Comparison of ENCODE assay signal across 29 mouse cellular contexts in genomic region chr3:69527384-69527783, GRCm38 (mm10).
DNase-seq lines count a peak whose midpoint lies in the region; ATAC-seq and TF ChIP-seq lines count a peak whose summit lies in the region.
"Had no signal": no experiment of that assay in that cellular context is flagged by ENCODE, and none has a peak within 500 bp of the region (broad histone marks: within the 10 kb centered on the region; RNA-seq: fewer than 3 reads in every experiment).

No protein-coding gene starts in this region.

- H3K27ac ChIP-seq in cerebellum, adult 2 months (ENCODE audit: insufficient read depth, low read length), result no peak overlapping the region
- H3K27ac ChIP-seq in lung, embryonic 16.5 days (ENCODE audit: low read length), result no peak overlapping the region
- H3K27ac ChIP-seq in forebrain, postnatal 0 days (ENCODE audit: low read depth, low read length), result no peak overlapping the region
- H3K27ac ChIP-seq: forebrain, embryonic 10.5 days; forebrain, embryonic 13.5 days; gastrocnemius, adult 2 months; heart, embryonic 15.5 days; hindbrain, embryonic 10.5 days; hindbrain, embryonic 13.5 days had no signal

- H3K27me3 ChIP-seq in cerebellum, adult 2 months (ENCODE audit: control insufficient read depth, insufficient read depth, low read length), result no peaks in the 10 kb centered on the region; the same call in 1 of the 2 replicates
- no peaks in the 10 kb centered on the region for H3K27me3 ChIP-seq in lung, embryonic 16.5 days (ENCODE audit: control insufficient read depth, insufficient read depth, low read depth, low read length)
- H3K27me3 ChIP-seq in forebrain, postnatal 0 days (ENCODE audit: insufficient read depth, low read length), result no peaks in the 10 kb centered on the region
- H3K27me3 ChIP-seq: CH12.LX; forebrain, embryonic 13.5 days; heart, embryonic 12.5 days; heart, embryonic 15.5 days; hindbrain, embryonic 13.5 days had no signal

- DNase-seq in cerebellum, adult 2 months, result no peak
- DNase-seq in lung, postnatal 36 days, result no peak
- DNase-seq in 416B (ENCODE audit: low read depth), result peak; percentile 54
- DNase-seq in forebrain, postnatal 0 days, result no peak
- DNase-seq: adrenal gland, adult 2 months; adrenal gland, postnatal 14 days; B cell, adult 2 months; cerebellum, adult 18-20 months; cerebellum, adult 9-11 months; cerebellum, postnatal 25 days; embryo, embryonic 11 days; gastrocnemius, adult 2 months; gastrocnemius, postnatal 14 days; heart, adult 18-20 months; heart, postnatal 10 days; heart, postnatal 36 days had no signal

- peaks cover 8% of the 10 kb centered on the region; the same call in 1 of the 2 replicates for H3K4me1 ChIP-seq in cerebellum, adult 2 months (ENCODE audit: control insufficient read depth, insufficient read depth, low read length)
- H3K4me1 ChIP-seq in lung, embryonic 16.5 days (replicated peaks; ENCODE audit: control insufficient read depth, insufficient read depth, low read length), result peaks cover 8% of the 10 kb centered on the region; the same call in 1 of the 2 replicates
- no peaks in the 10 kb centered on the region for H3K4me1 ChIP-seq in forebrain, postnatal 0 days (ENCODE audit: insufficient read depth)
- H3K4me1 ChIP-seq: hindbrain, embryonic 10.5 days had no signal

- no peak for TF ChIP-seq POLR2A in cerebellum, adult 2 months (IDR thresholded peaks at IDR 0.05; ENCODE audit: borderline replicate concordance, insufficient read depth, low read length)

- no peak overlapping the region for H3K9ac ChIP-seq in lung, embryonic 16.5 days (ENCODE audit: low read length)
- H3K9ac ChIP-seq in forebrain, postnatal 0 days, result no peak overlapping the region
- H3K9ac ChIP-seq: forebrain, embryonic 13.5 days; heart, embryonic 12.5 days; heart, embryonic 15.5 days; hindbrain, embryonic 13.5 days had no signal

- WGBS in cerebellum, adult 2 months, result 91% methylated on average over 1 of the region's 1 CpGs
- WGBS in lung, embryonic 16.5 days, result 67% methylated on average over 1 of the region's 1 CpGs
- 91% methylated on average over 1 of the region's 1 CpGs for WGBS in forebrain, postnatal 0 days

- no peaks in the 10 kb centered on the region for H3K9me3 ChIP-seq in lung, embryonic 16.5 days (ENCODE audit: control insufficient read depth, low read length)
- H3K9me3 ChIP-seq in forebrain, postnatal 0 days (ENCODE audit: low read length), result no peaks in the 10 kb centered on the region
- H3K9me3 ChIP-seq: forebrain, embryonic 10.5 days; forebrain, embryonic 13.5 days; heart, embryonic 12.5 days; heart, embryonic 15.5 days; hindbrain, embryonic 13.5 days had no signal

- H3K4me2 ChIP-seq in lung, embryonic 16.5 days (ENCODE audit: low read depth, low read length), result no peak overlapping the region
- H3K4me2 ChIP-seq in forebrain, postnatal 0 days (ENCODE audit: low read depth), result no peak overlapping the region
- H3K4me2 ChIP-seq: forebrain, embryonic 13.5 days; heart, embryonic 12.5 days; heart, embryonic 15.5 days; hindbrain, embryonic 13.5 days had no signal

- no peaks in the 10 kb centered on the region for H3K36me3 ChIP-seq in lung, embryonic 16.5 days (ENCODE audit: control insufficient read depth, insufficient read depth, low read length)
- H3K36me3 ChIP-seq in forebrain, postnatal 0 days (ENCODE audit: insufficient read depth), result no peaks in the 10 kb centered on the region
- H3K36me3 ChIP-seq: forebrain, embryonic 10.5 days; heart, embryonic 12.5 days; heart, embryonic 15.5 days; hindbrain, embryonic 13.5 days had no signal

- TF ChIP-seq CTCF in cerebellum, adult 2 months (IDR thresholded peaks at IDR 0.05; ENCODE audit: borderline replicate concordance, insufficient read depth, low read depth, low read length), result no peak
- no peak for TF ChIP-seq CTCF in forebrain, postnatal 0 days (IDR thresholded peaks at IDR 0.05; ENCODE audit: low read depth)

- H3K4me3 ChIP-seq in cerebellum, adult 2 months (replicated peaks; ENCODE audit: insufficient read depth, low read depth, low read length), result no peak overlapping the region
- H3K4me3 ChIP-seq in lung, embryonic 16.5 days (ENCODE audit: low read length), result no peak overlapping the region
- H3K4me3 ChIP-seq in forebrain, postnatal 0 days (ENCODE audit: low read depth, low read length), result no peak overlapping the region
- H3K4me3 ChIP-seq: forebrain, embryonic 10.5 days; forebrain, embryonic 13.5 days; gastrocnemius, adult 2 months; heart, embryonic 12.5 days; heart, embryonic 15.5 days; hindbrain, embryonic 10.5 days; hindbrain, embryonic 13.5 days had no signal

- ATAC-seq in cerebellum, adult (ENCODE audit: insufficient number of reproducible peaks, low FRiP score, low TSS enrichment), result peak; percentile 41; the same call in 1 of the 2 replicates
- ATAC-seq in lung, embryonic 16.5 days (ENCODE audit: low read depth), result peak; percentile 96
- ATAC-seq in common myeloid progenitor, adult 5-6 weeks (replicated peaks; ENCODE audit: low read depth, poor library complexity, severe bottlenecking), result 0 out of 2 replicates have a peak, but pooled peaks have one; percentile 42
- no peak for ATAC-seq in megakaryocyte-erythroid progenitor cell, adult 5-6 weeks (replicated peaks; ENCODE audit: low FRiP score, low TSS enrichment, poor library complexity, severe bottlenecking)
- ATAC-seq in forebrain, postnatal 0 days, result no peak
- ATAC-seq: forebrain, embryonic 13.5 days; forebrain, embryonic 16.5 days; hindbrain, embryonic 16.5 days had no signal

Comparison
In these comparisons a context has a peak if more than half of its experiments do, and no peak if none do; other contexts are left out.
1. ATAC-seq: peak in cerebellum, adult (single experiment), lung, embryonic 16.5 days (single experiment) and common myeloid progenitor, adult 5-6 weeks (single experiment); none in megakaryocyte-erythroid progenitor cell, adult 5-6 weeks (single experiment) and forebrain, postnatal 0 days (single experiment).